In genomic region chr17:23744651-23745050, GRCm38 (mm10) we compare ENCODE assay signal across 7 mouse cellular contexts. TPM values are rescaled to one million over a fixed set of nuclear protein-coding genes. Genes with fewer than 3 reads are reported as not detected.
DNase-seq lines count a peak whose midpoint lies in the region; ATAC-seq and TF ChIP-seq lines count a peak whose summit lies in the region.

No protein-coding gene starts in this region.

- H3K4me2 ChIP-seq in heart, postnatal 0 days (ENCODE audit: low read depth, low read length): 0 out of 2 replicates have a peak overlapping the region, but pooled peaks have one; percentile 38
- no peak overlapping the region for H3K4me2 ChIP-seq in forebrain, embryonic 14.5 days (ENCODE audit: low read length)
- H3K4me2 ChIP-seq in intestine, postnatal 0 days (replicated peaks; ENCODE audit: low read depth): peak overlapping the region; percentile 68
- peak overlapping the region; percentile 74; the same call in 1 of the 2 replicates for H3K4me2 ChIP-seq in neural tube, embryonic 14.5 days (ENCODE audit: low read depth, low read length)

- no peak overlapping the region for H3K9ac ChIP-seq in heart, postnatal 0 days (replicated peaks; ENCODE audit: low read depth, low read length)
- H3K9ac ChIP-seq in heart, adult 2 months (ENCODE audit: low read depth, low read length): no peak overlapping the region
- H3K9ac ChIP-seq in forebrain, embryonic 14.5 days (ENCODE audit: low read length): no peak overlapping the region
- no peak overlapping the region for H3K9ac ChIP-seq in intestine, postnatal 0 days (ENCODE audit: low read depth, low read length)
- no peak overlapping the region for H3K9ac ChIP-seq in neural tube, embryonic 14.5 days (replicated peaks; ENCODE audit: low read depth, low read length)

- 7% methylated on average over 14 of the region's 14 CpGs for WGBS in heart, postnatal 0 days
- WGBS in heart, adult 2 months: 10% methylated on average over 14 of the region's 14 CpGs
- WGBS in forebrain, embryonic 14.5 days: 2% methylated on average over 14 of the region's 14 CpGs
- 8% methylated on average over 14 of the region's 14 CpGs for WGBS in intestine, postnatal 0 days
- WGBS in neural tube, embryonic 14.5 days: 1% methylated on average over 14 of the region's 14 CpGs

- H3K27ac ChIP-seq in heart, postnatal 0 days (ENCODE audit: low read depth): no peak overlapping the region
- H3K27ac ChIP-seq in heart, adult 2 months: no peak overlapping the region
- no peak overlapping the region for H3K27ac ChIP-seq in forebrain, embryonic 14.5 days (ENCODE audit: low read depth, low read length)
- H3K27ac ChIP-seq in intestine, postnatal 0 days (ENCODE audit: low read depth, low read length): no peak overlapping the region
- no peak overlapping the region for H3K27ac ChIP-seq in neural tube, embryonic 14.5 days (ENCODE audit: low read depth, low read length)

- TF ChIP-seq EP300 in heart, postnatal 0 days (IDR thresholded peaks at IDR 0.05; ENCODE audit: low read depth): no peak
- TF ChIP-seq EP300 in heart, adult 2 months (IDR thresholded peaks at IDR 0.05; ENCODE audit: insufficient read depth, low read depth, low read length): no peak

- no peak for DNase-seq in heart, postnatal 0 days (ENCODE audit: low spot score)
- no peak for DNase-seq in heart, adult 2 months
- DNase-seq in forebrain, embryonic 14.5 days (ENCODE audit: low spot score): no peak
- DNase-seq in ovary, postnatal 10 days (ENCODE audit: low spot score): no peak
- no peak for DNase-seq in adrenal gland, postnatal 25 days

- H3K36me3 ChIP-seq in heart, postnatal 0 days (replicated peaks; ENCODE audit: control insufficient read depth, insufficient read depth, low read length): no peaks in the 10 kb centered on the region
- no peaks in the 10 kb centered on the region for H3K36me3 ChIP-seq in heart, adult 2 months (ENCODE audit: control insufficient read depth, insufficient read depth, low read length)
- no peaks in the 10 kb centered on the region for H3K36me3 ChIP-seq in forebrain, embryonic 14.5 days (ENCODE audit: control insufficient read depth, insufficient read depth, low read length)
- H3K36me3 ChIP-seq in intestine, postnatal 0 days (ENCODE audit: control insufficient read depth, insufficient read depth): no peaks in the 10 kb centered on the region
- H3K36me3 ChIP-seq in neural tube, embryonic 14.5 days (ENCODE audit: control insufficient read depth, insufficient read depth, low read length): no peaks in the 10 kb centered on the region

- no peak for ATAC-seq in heart, postnatal 0 days (ENCODE audit: insufficient read depth, low read depth)
- no peak for ATAC-seq in forebrain, embryonic 14.5 days
- ATAC-seq in intestine, postnatal 0 days: no peak
- ATAC-seq in neural tube, embryonic 14.5 days (ENCODE audit: low read depth): no peak

- no peaks in the 10 kb centered on the region for H3K9me3 ChIP-seq in heart, postnatal 0 days (replicated peaks; ENCODE audit: control insufficient read depth, low read length)
- no peaks in the 10 kb centered on the region for H3K9me3 ChIP-seq in forebrain, embryonic 14.5 days (replicated peaks; ENCODE audit: control insufficient read depth, low read length)
- H3K9me3 ChIP-seq in intestine, postnatal 0 days (ENCODE audit: control insufficient read depth): no peaks in the 10 kb centered on the region
- H3K9me3 ChIP-seq in neural tube, embryonic 14.5 days (ENCODE audit: control insufficient read depth, low read length): no peaks in the 10 kb centered on the region

- H3K4me1 ChIP-seq in heart, postnatal 0 days (ENCODE audit: control insufficient read depth, insufficient read depth): peaks cover 14% of the 10 kb centered on the region
- peaks cover 5% of the 10 kb centered on the region; the same call in 1 of the 2 replicates for H3K4me1 ChIP-seq in heart, adult 2 months (ENCODE audit: control insufficient read depth, insufficient read depth, low read length)
- peaks cover 13% of the 10 kb centered on the region; the same call in 1 of the 2 replicates for H3K4me1 ChIP-seq in forebrain, embryonic 14.5 days (ENCODE audit: control insufficient read depth, insufficient read depth, low read length)
- peaks cover 4% of the 10 kb centered on the region; the same call in 1 of the 2 replicates for H3K4me1 ChIP-seq in intestine, postnatal 0 days (replicated peaks; ENCODE audit: control insufficient read depth, insufficient read depth, low read length)
- peaks cover 18% of the 10 kb centered on the region; the same call in 1 of the 2 replicates for H3K4me1 ChIP-seq in neural tube, embryonic 14.5 days (ENCODE audit: control insufficient read depth, insufficient read depth, low read length)

- no peaks in the 10 kb centered on the region for H3K79me2 ChIP-seq in heart, adult 2 months (replicated peaks; ENCODE audit: control insufficient read depth, insufficient read depth, low read length)

- no peak for TF ChIP-seq POLR2A in heart, adult 2 months (IDR thresholded peaks at IDR 0.05; ENCODE audit: insufficient read depth, low read depth, low read length)

- no peak for TF ChIP-seq CTCF in heart, postnatal 0 days (IDR thresholded peaks at IDR 0.05; ENCODE audit: low read depth)
- no peak for TF ChIP-seq CTCF in heart, adult 2 months (IDR thresholded peaks at IDR 0.05)
- no peak for TF ChIP-seq CTCF in intestine, postnatal 0 days (IDR thresholded peaks at IDR 0.05; ENCODE audit: low read depth)

- intact Hi-C loops in heart, adult 2 months (cut with DNase I): loop anchor here (5.0 kb wide), 1 partner anchor 43 kb away; the partner anchor contains the start of gene Flywch2

- H3K27me3 ChIP-seq in heart, postnatal 0 days (ENCODE audit: control insufficient read depth, insufficient read depth, low read length): peaks cover 71% of the 10 kb centered on the region
- peaks cover 13% of the 10 kb centered on the region for H3K27me3 ChIP-seq in heart, adult 2 months (ENCODE audit: control insufficient read depth, insufficient read depth, low read length)
- peaks cover 64% of the 10 kb centered on the region for H3K27me3 ChIP-seq in forebrain, embryonic 14.5 days (replicated peaks; ENCODE audit: control insufficient read depth, insufficient read depth, low read length)
- H3K27me3 ChIP-seq in intestine, postnatal 0 days (replicated peaks; ENCODE audit: control insufficient read depth, insufficient read depth, low read length): peaks cover 44% of the 10 kb centered on the region
- peaks cover 36% of the 10 kb centered on the region for H3K27me3 ChIP-seq in neural tube, embryonic 14.5 days (ENCODE audit: control insufficient read depth, insufficient read depth, low read length)

- H3K4me3 ChIP-seq in heart, postnatal 0 days (ENCODE audit: low read depth, low read length): no peak overlapping the region; the same call in 1 of the 2 replicates
- H3K4me3 ChIP-seq in heart, adult 2 months: no peak overlapping the region
- H3K4me3 ChIP-seq in forebrain, embryonic 14.5 days (ENCODE audit: low read depth, low read length): 0 out of 2 replicates have a peak overlapping the region, but pooled peaks have one; percentile 32
- H3K4me3 ChIP-seq in intestine, postnatal 0 days (ENCODE audit: low read depth, low read length): peak overlapping the region; percentile 29; the same call in 1 of the 2 replicates
- peak overlapping the region; percentile 31; the same call in 1 of the 2 replicates for H3K4me3 ChIP-seq in neural tube, embryonic 14.5 days (ENCODE audit: low read depth, low read length)

RNA-seq across cellular contexts. Expression of gene Kremen2, which starts 1.0 kb away (rescaled TPM):
- total RNA-seq in heart, postnatal 0 days (2014; rRNA removed; ENCODE audit: low replicate concordance): 0.97 TPM in 1 of 2 replicates, not detected in the other
- not detected in 2 replicates for polyA plus RNA-seq in heart, postnatal 0 days (2015; fragmentation: Nextera tagmentation; extraction: Ambion mirVana)
- not detected for total RNA-seq in heart, adult 2 months (2021)
- 0.06 and 0.27 TPM in 2 replicates for polyA plus RNA-seq in heart, adult 2 months (2012; rRNA removed)
- polyA plus RNA-seq in forebrain, embryonic 14.5 days (2014; fragmentation: Nextera tagmentation; extraction: Ambion mirVana): 0.23 and 0.25 TPM in 2 replicates
- 2.7 and 2.8 TPM in 2 replicates for polyA plus RNA-seq in intestine, postnatal 0 days (2015; fragmentation: Nextera tagmentation; extraction: Ambion mirVana)
- 0.93 and 1.2 TPM in 2 replicates for polyA plus RNA-seq in neural tube, embryonic 14.5 days (2014; fragmentation: Nextera tagmentation; extraction: Ambion mirVana)
- not detected in 2 replicates for total RNA-seq in adrenal gland, postnatal 25 days (2021)

RNA-seq across cellular contexts. Expression of gene Paqr4, which starts 4.0 kb away (rescaled TPM):
- total RNA-seq in heart, postnatal 0 days (2014; rRNA removed; ENCODE audit: low replicate concordance): 21.7 and 28.7 TPM in 2 replicates
- 13.6 and 15.8 TPM in 2 replicates for polyA plus RNA-seq in heart, postnatal 0 days (2015; fragmentation: Nextera tagmentation; extraction: Ambion mirVana)
- total RNA-seq in heart, adult 2 months (2021): 10 to 100 TPM; 25.5 to 27.2 TPM
- polyA plus RNA-seq in heart, adult 2 months (2012; rRNA removed): 30.7 and 33.2 TPM in 2 replicates
- 31.9 and 38.3 TPM in 2 replicates for polyA plus RNA-seq in forebrain, embryonic 14.5 days (2014; fragmentation: Nextera tagmentation; extraction: Ambion mirVana)
- 15.0 and 15.9 TPM in 2 replicates for polyA plus RNA-seq in intestine, postnatal 0 days (2015; fragmentation: Nextera tagmentation; extraction: Ambion mirVana)
- 49.6 and 51.4 TPM in 2 replicates for polyA plus RNA-seq in neural tube, embryonic 14.5 days (2014; fragmentation: Nextera tagmentation; extraction: Ambion mirVana)
- 10.4 and 11.7 TPM in 2 replicates for total RNA-seq in adrenal gland, postnatal 25 days (2021)

RNA-seq across cellular contexts. Expression of gene Pkmyt1, which starts 18.5 kb away (rescaled TPM):
- total RNA-seq in heart, postnatal 0 days (2014; rRNA removed; ENCODE audit: low replicate concordance): 18.2 and 21.7 TPM in 2 replicates
- polyA plus RNA-seq in heart, postnatal 0 days (2015; fragmentation: Nextera tagmentation; extraction: Ambion mirVana): 8.6 and 9.0 TPM in 2 replicates
- total RNA-seq in heart, adult 2 months (2021): 1 to 10 TPM; 1.2 to 1.6 TPM
- polyA plus RNA-seq in heart, adult 2 months (2012; rRNA removed): 3.9 and 5.6 TPM in 2 replicates
- polyA plus RNA-seq in forebrain, embryonic 14.5 days (2014; fragmentation: Nextera tagmentation; extraction: Ambion mirVana): 18.0 and 23.1 TPM in 2 replicates
- 12.4 and 12.6 TPM in 2 replicates for polyA plus RNA-seq in intestine, postnatal 0 days (2015; fragmentation: Nextera tagmentation; extraction: Ambion mirVana)
- polyA plus RNA-seq in neural tube, embryonic 14.5 days (2014; fragmentation: Nextera tagmentation; extraction: Ambion mirVana): 13.0 and 14.3 TPM in 2 replicates
- 7.6 and 9.3 TPM in 2 replicates for total RNA-seq in adrenal gland, postnatal 25 days (2021)

RNA-seq across cellular contexts. Expression of gene 1520401A03Rik, which starts 22.1 kb away (rescaled TPM):
- total RNA-seq in heart, postnatal 0 days (2014; rRNA removed; ENCODE audit: low replicate concordance): not detected in 2 replicates
- polyA plus RNA-seq in heart, postnatal 0 days (2015; fragmentation: Nextera tagmentation; extraction: Ambion mirVana): not detected in 2 replicates
- total RNA-seq in heart, adult 2 months (2021): not detected
- not detected in 2 replicates for polyA plus RNA-seq in heart, adult 2 months (2012; rRNA removed)
- polyA plus RNA-seq in forebrain, embryonic 14.5 days (2014; fragmentation: Nextera tagmentation; extraction: Ambion mirVana): not detected in 2 replicates
- 0.05 TPM in 1 of 2 replicates, not detected in the other for polyA plus RNA-seq in intestine, postnatal 0 days (2015; fragmentation: Nextera tagmentation; extraction: Ambion mirVana)
- polyA plus RNA-seq in neural tube, embryonic 14.5 days (2014; fragmentation: Nextera tagmentation; extraction: Ambion mirVana): 0.21 and 0.52 TPM in 2 replicates
- 7.2 and 10.4 TPM in 2 replicates for total RNA-seq in adrenal gland, postnatal 25 days (2021)

RNA-seq across cellular contexts. Expression of gene Flywch1, which starts 26.8 kb away (rescaled TPM):
- 54.5 and 72.2 TPM in 2 replicates for total RNA-seq in heart, postnatal 0 days (2014; rRNA removed; ENCODE audit: low replicate concordance)
- polyA plus RNA-seq in heart, postnatal 0 days (2015; fragmentation: Nextera tagmentation; extraction: Ambion mirVana): 32.4 and 34.8 TPM in 2 replicates
- 10 to 100 TPM; 39.4 to 40.1 TPM for total RNA-seq in heart, adult 2 months (2021)
- polyA plus RNA-seq in heart, adult 2 months (2012; rRNA removed): 25.9 and 33.4 TPM in 2 replicates
- 129 and 143 TPM in 2 replicates for polyA plus RNA-seq in forebrain, embryonic 14.5 days (2014; fragmentation: Nextera tagmentation; extraction: Ambion mirVana)
- 36.8 and 39.0 TPM in 2 replicates for polyA plus RNA-seq in intestine, postnatal 0 days (2015; fragmentation: Nextera tagmentation; extraction: Ambion mirVana)
- 192 and 216 TPM in 2 replicates for polyA plus RNA-seq in neural tube, embryonic 14.5 days (2014; fragmentation: Nextera tagmentation; extraction: Ambion mirVana)
- 47.9 and 56.3 TPM in 2 replicates for total RNA-seq in adrenal gland, postnatal 25 days (2021)

Comparison
In these comparisons a context has a peak if more than half of its experiments do, and no peak if none do; other contexts are left out.
1. H3K4me3 ChIP-seq: peak in forebrain, embryonic 14.5 days (single experiment), intestine, postnatal 0 days (single experiment) and neural tube, embryonic 14.5 days (single experiment); none in heart, postnatal 0 days (single experiment) and heart, adult 2 months (single experiment).